Mouse (Mus musculus) c-Kit-positive CD71-positive TER-119-positive erythroid progenitor cells, embryonic 14.5 days (primary cell): ENCODE results near the gene Gemin4.
A peak's percentile ranks its signal among the peaks of the same experiment; 100 is the strongest.
"Not testable (repeated sequence)": the region's sequence is repeated elsewhere in the genome, so short reads cannot be mapped to it uniquely, and the experiment has no call there.

Source experiments
- DNase-seq: peaks from one replicate; pipeline ENCODE4 v3.0.0-alpha.2; 2013; ENCODE audit warnings: low spot score

Gene Gemin4

GRCm38 (mm10) chr11:76216049-76216540 lies 1.4 kb downstream of the Gemin4 start:
- DNase-seq: no peak

GRCm38 (mm10) chr11:76215011-76215410 lies 2.5 kb downstream of the Gemin4 start:
- no peak for DNase-seq

DNA sequence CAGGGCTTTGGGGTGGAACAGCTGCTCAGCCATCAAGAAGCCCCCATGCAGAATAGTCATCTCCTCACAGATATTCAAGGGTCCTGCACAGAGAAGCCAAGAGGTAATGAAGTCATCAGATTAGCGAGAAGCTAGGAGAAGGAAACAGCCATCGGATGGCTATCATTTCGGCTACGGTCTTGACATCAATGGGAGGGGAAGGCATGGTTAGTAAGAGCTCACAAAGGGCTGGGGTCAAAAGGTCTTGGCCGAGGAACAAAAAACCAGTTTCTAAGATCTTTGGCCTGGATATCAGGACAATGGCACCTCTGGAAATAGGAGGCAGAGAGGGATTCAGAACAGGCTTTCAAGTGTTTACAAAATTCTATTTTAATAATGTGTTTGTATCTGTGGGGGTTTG lies 3.6 kb downstream of the Gemin4 start:
- DNase-seq: no peak

DNA sequence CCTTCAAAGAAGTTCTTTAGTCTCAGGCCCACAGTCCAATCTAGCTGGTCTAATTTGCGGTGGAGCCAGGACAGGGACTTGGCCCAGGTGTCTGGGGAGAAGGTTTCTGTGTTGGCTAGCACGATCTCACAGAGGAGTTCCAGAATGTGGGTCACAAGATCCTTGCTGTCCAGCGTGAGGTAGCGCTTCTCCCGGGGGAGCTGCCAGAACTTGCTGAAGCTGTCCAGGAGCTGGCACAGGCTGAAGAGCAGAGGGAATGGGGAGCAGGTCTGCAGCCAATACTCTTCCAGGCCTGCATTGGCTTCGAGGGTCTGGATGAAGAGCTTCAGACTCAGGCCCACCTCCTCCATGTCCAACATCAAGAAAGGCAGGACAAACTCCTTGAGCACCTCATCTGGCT lies 5.9 kb downstream of the Gemin4 start:
- DNase-seq: not testable (repeated sequence)

DNA sequence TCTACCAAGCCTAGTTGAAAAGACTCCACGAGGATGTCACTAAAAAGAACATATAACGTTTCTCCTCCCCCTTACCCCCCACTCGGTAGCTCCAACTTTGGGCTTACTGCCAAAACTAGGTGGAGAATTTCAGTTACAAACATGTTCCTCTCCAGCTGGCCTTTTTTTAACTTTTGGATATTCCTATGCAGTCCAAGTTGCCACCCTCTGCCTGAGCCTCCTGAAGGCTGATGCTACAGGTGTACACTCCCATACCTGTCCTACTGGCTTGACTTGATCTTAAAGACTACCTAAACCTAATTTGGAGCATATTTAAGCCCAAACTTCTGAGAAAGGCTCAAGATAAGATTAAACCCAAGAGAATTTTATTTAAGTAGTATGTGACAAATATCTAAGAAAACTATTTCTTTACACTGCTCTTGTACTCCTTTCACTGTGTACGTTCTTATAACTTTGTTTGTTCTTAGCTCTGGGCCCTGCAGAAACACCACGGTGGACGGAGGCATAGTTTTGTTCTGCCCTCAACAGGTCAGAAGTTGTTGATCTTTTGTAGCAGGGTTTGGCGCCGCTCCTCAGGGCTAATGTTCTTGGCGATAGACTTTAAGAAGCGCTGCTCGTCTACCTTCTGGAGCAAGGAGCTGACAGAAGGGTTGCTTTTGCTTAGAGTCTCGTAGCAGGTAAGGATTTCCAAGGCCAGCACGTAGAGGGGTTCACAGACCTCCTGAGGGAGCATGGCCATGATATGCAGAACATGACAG lies 7.1 kb downstream of the Gemin4 start:
- no peak for DNase-seq

GRCm38 (mm10) chr11:76206793-76207192 lies 10.7 kb downstream of the Gemin4 start:
- no peak for DNase-seq

DNA sequence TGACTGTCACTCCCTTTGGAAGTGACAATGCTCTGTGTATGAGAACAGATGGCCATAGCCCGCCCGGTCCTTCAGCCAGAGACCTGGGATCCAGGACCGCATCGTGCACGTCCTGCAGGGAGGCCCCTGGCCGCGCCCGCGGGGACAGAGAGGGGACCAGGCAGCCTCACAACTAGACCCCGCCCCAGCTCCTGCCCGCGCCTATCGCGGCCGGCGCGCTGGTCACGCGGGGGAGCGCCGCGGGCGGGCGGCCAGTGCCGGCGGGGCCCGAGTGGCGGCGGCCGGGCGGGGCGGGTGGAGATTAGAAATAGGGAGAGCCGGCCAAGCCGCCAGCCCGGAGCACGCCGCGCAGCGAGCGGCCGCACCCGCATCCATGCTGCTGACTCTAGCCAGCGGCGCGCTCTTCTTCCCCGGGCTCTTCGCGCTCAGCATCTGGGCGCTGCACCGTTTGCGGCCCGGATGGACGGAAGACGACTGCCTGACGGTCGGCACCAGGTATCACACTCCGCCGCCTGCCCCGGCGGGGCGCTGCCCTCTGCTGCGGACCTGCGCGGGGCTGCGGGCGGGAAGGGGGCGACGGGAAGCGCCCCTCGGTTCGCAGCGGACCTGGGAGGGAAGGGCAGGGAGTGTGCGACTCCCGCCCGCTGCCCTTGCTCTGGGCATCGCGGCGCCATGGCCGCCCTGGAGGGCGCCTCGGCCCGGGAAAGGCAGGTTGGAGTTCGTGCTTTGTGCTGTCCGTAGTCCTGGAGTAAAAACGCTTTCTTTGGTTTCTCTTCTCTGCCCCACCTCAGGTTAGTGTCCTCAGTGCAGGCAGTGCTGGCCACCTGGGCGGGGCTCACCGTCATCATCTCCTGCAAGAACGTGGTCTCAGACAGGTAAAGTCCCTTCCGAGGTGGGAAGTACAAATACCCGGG lies 15.4 kb downstream of the Gemin4 start:
- peak; percentile 16 for DNase-seq

DNA sequence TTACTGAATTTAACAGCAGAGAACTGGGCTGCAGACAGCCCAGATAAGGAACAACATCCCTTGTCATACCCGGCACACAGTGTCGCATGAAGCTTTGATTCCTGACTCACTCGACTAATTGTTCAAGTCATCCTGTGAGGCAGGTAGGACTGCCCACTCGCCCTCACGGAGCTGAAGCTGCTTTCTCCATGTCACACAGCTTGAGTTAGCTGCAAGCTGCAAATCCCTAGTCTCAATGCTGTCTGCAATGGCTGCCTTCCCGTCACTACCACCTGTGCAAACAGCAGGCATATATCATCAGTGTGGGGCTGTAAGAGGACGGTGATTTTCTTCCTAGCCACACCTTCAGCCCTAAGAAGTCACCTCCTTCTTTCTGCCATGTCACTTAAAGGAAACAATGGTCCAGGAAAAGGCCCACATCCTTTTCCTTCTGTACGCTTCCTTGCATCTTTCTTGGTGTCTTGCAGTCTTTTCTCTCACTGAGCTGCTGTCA lies 20.4 kb downstream of the Gemin4 start:
- DNase-seq: no peak

GRCm38 (mm10) chr11:76196275-76196976 lies 21.0 kb downstream of the Gemin4 start:
- DNase-seq: no peak

DNA sequence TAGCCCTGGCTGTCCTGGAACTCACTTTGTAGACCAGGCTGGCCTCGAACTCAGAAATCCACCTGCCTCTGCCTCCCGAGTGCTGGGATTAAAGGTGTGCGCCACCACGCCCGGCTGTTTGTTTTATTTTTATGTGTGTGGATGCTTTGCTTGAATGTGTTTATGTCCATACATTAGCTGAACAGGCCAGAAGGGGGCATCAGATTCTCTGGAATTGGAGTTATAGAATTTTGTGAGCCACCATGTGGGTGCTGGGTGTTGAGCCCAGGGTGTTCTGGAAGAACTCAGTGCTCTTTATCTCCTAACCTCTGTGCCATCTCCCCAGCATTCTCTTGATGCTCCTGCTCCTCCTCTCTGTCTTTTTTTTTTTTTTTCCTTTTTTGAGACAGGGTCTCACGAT lies 30.6 kb downstream of the Gemin4 start:
- no peak for DNase-seq

- DNase-seq: no peak
These were observed 33.7 kb downstream of the Gemin4 start for GRCm38 (mm10) chr11:76183745-76184144.

GRCm38 (mm10) chr11:76180146-76180540 lies 37.3 kb downstream of the Gemin4 start:
- no peak for DNase-seq

GRCm38 (mm10) chr11:76179495-76180145 lies 37.8 kb downstream of the Gemin4 start, which contains the start of the genes Vps53 and Fam57a:
Gene Vps53, minus strand, starts transcription at chr11:76179647.
Gene Fam57a, plus strand, starts transcription at chr11:76179671.
- peak; percentile 79 for DNase-seq

DNA sequence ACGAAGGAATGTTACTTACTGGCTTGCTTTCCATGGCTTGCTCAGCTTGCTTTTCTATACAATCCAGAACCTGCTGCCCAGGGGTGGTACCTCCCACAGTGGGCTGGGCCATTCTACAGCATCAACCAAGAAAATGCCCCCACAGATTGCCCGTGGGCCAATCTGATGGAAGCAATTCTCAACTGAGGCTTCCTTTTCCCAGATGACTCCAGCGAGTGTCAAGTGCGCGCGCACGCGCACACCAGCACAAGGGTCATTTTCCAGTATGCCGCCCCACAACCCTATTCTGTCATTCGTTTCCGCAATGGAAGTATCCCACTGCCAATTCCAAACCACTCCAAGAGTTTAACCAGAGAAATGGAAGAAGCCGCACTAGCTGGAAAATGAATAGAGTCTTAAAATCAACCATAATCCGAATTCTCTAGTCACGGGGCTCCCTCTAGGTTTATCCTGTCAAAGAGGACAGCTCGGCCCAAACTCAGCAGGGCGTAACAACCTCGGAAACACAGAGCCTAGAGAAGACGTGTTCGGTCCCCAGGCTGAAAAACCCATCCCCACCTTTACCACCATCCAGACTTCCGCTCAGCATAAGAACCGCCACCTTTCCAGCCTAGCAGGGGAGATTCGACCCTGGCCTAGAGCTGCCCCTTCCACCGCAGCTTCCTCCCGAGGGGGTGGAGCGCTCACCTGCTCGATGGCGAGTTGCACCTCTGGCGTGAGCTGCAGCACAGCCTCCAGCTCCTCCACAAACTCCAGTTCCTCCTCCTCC lies 38.6 kb downstream of the Gemin4 start:
- peak; percentile 45 for DNase-seq

DNA sequence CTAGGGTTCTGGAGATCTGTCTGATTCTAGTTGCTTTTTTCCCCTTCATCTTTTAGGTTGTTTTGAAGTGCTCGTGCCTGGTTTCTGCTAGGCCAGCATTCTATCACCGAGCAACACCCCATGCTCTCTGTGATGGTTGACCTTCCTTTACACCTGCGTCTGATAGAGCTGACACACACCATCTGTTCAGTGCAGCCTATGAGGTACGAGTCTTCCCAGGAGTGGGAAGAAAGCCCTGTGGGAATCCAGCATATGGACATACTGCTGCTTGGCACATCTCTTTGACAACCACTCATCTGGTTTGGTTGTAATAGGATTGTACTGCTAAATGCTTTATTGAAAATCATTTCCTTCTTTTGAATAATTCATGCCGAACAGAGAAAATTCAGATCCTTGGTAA lies 47.3 kb downstream of the Gemin4 start:
- DNase-seq: no peak

GRCm38 (mm10) chr11:76168976-76169375 lies 48.5 kb downstream of the Gemin4 start:
- no peak for DNase-seq

DNA sequence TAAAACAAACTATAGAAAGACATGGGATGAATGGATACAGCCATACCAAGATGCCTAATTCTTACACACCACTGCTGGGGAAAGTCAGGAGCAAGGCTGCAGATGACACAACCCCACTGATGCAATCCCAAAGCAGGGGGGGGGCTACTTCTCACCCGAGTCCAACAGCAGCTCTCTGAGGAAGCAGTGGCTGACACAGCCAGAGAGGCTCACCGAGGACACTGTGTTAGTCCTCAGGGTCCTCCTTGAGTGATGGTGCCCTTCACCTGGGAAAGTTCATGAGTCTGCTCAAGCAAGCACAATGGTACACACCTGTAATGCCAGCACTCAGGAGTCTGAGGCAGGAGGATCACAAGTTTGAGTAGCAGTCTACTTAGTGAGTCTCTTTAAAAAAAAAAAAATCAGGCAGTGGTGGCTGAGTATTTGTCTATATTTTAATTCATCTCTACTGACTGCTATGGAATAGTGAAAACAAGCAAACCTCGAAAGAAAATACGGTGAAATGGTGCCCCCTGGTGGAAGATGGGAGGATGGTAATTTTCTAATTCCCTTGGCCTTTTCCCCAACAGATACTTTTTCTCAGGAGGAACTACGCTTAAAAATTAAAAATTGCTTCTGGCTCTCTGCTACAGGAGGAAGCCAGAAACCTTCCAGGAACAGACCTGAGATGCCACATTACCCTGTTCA lies 50.2 kb downstream of the Gemin4 start:
- peak; percentile 70 for DNase-seq

DNA sequence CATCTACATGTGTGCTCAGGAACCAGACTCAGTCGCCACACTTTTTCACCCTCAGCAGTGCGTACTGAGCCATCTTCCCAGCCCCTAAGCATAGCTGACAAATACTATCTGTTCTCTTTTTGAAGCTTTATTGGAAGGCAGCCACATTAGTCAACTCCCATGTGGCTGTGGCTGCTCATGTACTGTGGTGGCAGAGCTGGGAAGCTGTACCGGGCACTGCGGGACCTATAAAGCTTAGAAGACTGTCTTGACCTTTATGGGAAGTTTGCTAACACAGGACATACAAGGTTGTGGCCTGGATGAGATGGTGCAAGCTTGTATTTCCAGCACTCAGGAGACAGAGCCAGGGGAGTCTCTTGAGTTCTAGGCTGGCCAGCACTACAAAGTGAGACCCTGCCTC lies 50.8 kb downstream of the Gemin4 start:
- no peak for DNase-seq
